Mouse (Mus musculus) layer of hippocampus, adult 2 months (tissue): ENCODE data around the gene Adamts17. TPM values are rescaled to one million over a fixed set of nuclear protein-coding genes. Genes with fewer than 3 reads are reported as not detected.

Source experiments
- DNase-seq, 2 experiments: peaks; one replicate each; pipeline ENCODE4 v3.0.0; 2022; ENCODE audit warnings: low spot score in 2 of 2
- H3K27ac ChIP-seq: fragments of 200-600 bp; 2 replicates; pipeline ENCODE4 v1.8.1; 2022
- H3K4me3 ChIP-seq: fragments of 200-600 bp; 2 replicates; pipeline ENCODE4 v1.8.1; 2022; ENCODE audit warnings: mild to moderate bottlenecking
- CTCF ChIP-seq: fragments of 200-600 bp; conservative IDR thresholded peaks from 2 replicates; pipeline ENCODE4 v1.8.1; 2022; ENCODE audit warnings: antibody characterized with exemption, mild to moderate bottlenecking, moderate library complexity
- total RNA-seq, 2 experiments: library from RNA; stranded (reverse); gene quantifications; 2 replicates each; pipeline ENCODE4 v1.2.3; 2021

Adamts17 gene
- total RNA-seq, 2 experiments from 2014 or later, result 27.3 to 32.7 TPM

DNA sequence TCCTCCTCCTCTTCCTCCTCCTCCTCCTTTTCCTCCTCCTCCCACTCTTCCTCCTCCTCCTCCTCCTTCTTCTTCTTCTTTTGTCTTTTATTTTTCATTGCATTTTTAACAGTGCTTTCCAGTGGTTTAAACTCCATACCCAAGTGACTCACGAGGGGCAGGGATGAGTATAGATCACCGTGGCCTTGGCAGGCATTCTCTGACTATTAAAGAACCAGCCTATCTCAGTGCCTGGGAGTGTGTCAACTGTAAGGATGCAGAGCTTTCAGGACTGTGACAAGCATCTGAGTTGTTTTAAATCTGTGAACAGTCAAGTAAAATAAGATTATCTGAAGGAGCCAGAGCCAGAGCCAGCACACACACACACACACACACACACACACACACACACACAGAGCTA, 130.7 kb downstream of the Adamts17 start:
- Histone ChIP-seq H3K4me3 (no peak overlapping the region), H3K27ac (no peak overlapping the region)
- TF ChIP-seq CTCF, result no peak
- DNase-seq, result no peak

DNA sequence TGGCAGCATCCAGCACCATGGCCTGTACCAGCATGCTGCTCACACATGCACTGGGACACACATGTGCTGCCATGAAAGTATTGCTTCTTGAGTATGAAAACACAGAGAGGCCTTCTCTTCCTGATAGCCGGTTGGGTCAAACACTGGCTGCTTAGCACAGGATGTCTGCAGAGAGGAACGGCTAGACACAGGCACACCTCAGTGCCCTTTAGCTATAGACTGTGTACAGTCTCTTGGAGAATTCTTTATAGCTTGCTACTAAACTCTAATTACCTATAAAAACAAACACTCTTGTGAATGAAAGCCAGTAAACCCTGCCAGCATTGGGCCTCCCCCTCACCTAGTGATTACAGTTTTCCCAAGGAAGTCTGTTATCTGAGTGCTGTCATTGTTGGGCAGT, 131.4 kb downstream of the Adamts17 start:
- Histone ChIP-seq H3K27ac (no peak overlapping the region), H3K4me3 (no peak overlapping the region)
- DNase-seq, result no peak
- no peak for TF ChIP-seq CTCF

DNA sequence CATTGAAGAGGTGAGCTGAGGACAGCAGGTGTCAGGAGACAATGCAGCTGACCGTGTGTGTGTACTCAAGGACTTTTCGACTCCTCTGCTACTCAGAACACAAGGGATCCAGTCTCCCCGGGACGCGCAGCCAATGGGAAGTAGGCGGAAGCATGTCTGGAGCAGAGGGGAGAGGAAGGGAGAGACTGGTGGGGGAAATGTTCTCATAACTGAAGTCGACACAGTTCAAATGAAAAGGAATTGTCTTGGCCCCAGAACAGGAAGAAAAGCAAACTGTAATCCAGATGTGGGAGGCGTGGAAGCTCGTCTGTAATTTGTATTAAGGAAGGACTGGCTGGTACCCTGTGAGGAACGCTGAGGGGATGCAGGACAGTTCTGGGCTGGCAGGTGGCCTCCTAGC, 135.3 kb downstream of the Adamts17 start:
- TF ChIP-seq CTCF, result no peak
- Histone ChIP-seq H3K4me3 (no peak overlapping the region), H3K27ac (no peak overlapping the region)
- DNase-seq, result no peak

DNA sequence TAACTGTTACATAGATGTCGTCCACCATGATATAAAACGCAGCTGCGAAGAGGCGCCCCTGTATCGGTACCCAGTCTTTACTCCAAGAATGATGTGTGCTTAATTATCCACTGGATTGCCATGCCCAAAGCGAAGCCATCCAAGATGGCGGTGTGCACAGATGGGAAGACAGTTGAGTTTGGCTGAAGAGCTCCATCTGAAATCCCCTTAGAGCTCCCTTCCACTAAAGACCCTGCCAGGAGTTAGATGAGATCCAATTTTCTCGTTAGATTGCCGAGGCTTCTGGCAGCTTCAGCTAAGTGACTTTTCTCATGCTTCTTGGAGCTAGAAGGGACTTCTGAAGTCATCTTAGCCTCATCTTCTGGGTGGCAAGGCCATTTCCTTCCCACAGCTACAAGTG, 136.8 kb downstream of the Adamts17 start:
- H3K4me3 ChIP-seq, result no peak overlapping the region
- no peak for TF ChIP-seq CTCF
- DNase-seq, result no peak
- no peak overlapping the region for H3K27ac ChIP-seq

DNA sequence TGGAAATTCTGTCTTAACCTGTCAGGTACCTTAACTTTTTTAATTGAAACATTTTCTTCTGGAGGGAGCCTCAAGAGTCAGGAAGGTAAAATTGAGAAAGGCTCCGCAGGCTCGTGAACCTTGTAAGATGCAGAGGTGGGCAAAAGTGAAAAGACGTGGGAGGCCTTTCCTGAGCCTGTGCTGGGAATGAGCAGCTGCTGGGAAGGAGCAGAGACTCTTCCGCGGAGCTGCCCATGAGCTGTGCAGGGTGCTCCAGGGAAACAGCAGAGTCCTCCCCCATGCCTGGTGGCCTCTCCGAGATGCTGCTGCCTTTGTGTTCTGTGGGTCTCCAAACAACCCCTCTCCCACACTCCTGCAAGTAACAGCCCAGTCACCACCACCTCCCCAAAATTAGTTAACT, 142.1 kb downstream of the Adamts17 start:
- no peak for DNase-seq
- Histone ChIP-seq H3K4me3 (no peak overlapping the region), H3K27ac (peak overlapping the region; percentile 46; the same call in 1 of the 2 replicates)
- TF ChIP-seq CTCF, result no peak

DNA sequence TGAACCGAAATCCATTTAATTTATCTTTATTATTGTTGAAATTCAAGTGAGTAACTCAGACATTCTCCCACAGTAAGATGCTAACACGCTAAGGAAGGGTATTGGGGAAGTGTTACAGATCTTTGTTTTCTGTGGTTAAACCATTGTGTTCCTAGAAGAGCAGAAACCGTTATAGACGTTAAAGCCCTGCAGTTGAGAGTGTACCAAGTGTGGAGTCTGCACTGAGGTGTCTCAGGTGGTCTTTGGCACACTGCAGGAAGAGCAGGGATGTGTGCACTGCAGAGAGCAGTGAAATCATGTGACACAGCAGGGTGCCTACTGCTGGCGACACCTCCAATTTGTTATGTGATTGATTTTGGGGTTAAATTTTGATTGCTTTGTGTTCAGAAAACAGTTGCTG, 142.5 kb downstream of the Adamts17 start:
- no peak overlapping the region for H3K4me3 ChIP-seq
- H3K27ac ChIP-seq, result peak overlapping the region; percentile 64; the same call in 1 of the 2 replicates
- TF ChIP-seq CTCF, result no peak
- no peak for DNase-seq

DNA sequence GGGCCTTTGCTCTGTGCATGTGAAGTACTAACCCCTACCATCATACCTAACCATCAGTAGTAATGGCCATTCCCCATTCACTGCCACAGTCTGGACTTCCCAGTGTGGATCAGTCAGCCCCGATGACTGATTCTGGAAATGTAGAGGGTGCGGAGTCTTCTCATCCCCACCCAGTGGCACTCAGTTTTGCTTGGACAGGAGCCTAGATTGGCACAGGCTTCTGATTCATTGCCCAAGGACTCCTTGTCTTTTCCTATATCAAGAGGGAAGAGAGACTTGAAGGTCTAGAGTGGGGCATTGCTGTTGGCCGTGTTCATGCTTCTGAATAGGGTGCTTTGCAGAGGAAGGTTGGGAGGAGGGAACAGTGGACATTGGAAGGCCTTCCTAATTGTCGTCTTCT, 148.1 kb downstream of the Adamts17 start:
- H3K4me3 ChIP-seq, result no peak overlapping the region
- TF ChIP-seq CTCF, result no peak
- peak overlapping the region; percentile 69; the same call in 1 of the 2 replicates for H3K27ac ChIP-seq
- DNase-seq, result no peak

DNA sequence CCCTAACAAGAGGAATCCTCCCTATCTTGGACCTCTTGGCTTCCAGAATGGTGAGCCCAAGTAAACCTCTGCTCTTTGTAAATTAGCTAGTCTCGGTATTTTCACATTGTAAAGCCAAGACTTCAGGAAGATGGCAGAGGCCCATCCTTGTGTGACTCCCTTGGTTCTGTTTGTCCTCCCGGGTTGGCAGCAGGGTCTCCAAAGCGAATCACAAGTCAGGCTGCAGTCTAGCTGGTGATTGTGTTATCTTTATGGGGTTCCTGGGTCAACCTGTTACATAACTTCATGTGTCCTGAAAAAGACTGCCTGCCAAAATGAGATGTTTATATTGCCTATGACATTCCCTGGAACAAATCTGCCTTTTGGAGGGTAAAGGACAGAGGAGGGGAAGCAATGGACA, 148.9 kb downstream of the Adamts17 start:
- Histone ChIP-seq H3K27ac (peak overlapping the region; percentile 69), H3K4me3 (no peak overlapping the region)
- no peak for DNase-seq
- TF ChIP-seq CTCF, result no peak

DNA sequence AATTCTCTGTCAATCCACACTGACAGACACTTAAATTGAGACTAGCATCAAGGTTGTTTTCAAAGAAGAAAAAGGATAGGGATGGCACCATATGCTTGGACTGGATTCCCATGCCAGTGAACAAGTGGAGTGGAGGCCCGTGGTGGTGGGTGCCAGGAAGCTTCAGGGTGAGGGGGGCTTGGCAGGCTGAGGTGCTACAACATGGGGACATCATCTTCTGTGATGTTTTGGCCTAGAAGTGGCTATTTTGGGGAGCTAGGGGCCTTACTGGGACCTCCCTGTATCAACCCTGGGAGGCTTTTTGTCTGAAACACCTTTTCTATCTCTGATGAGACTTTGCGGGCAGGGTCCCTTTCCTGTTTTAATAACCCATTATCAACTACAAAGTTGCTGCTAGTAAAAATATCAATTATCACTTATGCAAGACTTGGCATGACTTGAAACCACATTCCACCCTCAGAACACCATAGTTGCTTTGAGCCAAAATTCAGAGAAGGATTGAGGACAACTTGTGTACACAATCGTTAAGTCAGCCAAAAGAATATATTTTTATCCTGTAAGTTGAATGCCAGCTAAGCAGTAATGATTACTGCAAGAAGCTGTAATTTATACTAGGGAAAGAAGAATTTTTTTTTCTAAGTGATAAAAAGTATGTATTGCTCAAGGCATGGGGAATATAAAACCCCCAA, 150.0 kb downstream of the Adamts17 start:
- DNase-seq, result peak in 1 of 2 experiments; percentile 59
- Histone ChIP-seq H3K27ac (peak overlapping the region; percentile 69), H3K4me3 (no peak overlapping the region)
- TF ChIP-seq CTCF, result no peak

DNA sequence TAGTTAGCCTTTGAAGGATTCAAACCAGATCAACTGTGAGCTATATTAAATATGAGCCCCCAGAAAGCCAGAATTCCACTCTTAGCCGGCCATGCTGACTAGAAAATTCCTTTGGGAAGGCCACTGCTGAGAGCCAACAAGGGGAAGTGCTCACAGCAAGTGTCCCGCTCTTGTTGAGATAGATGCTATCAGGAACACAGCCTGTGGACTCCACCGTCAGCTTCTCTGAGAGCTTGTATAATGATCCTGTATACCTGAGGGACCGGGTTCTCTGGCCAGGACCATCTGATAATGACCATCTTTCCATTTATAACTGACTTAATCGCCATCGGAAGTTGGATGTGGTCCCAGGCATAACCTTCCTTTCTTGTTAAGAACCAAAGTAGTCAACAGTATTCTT, 159.3 kb downstream of the Adamts17 start:
- Histone ChIP-seq H3K4me3 (no peak overlapping the region), H3K27ac (peak overlapping the region; percentile 48)
- TF ChIP-seq CTCF, result no peak
- DNase-seq, result no peak

DNA sequence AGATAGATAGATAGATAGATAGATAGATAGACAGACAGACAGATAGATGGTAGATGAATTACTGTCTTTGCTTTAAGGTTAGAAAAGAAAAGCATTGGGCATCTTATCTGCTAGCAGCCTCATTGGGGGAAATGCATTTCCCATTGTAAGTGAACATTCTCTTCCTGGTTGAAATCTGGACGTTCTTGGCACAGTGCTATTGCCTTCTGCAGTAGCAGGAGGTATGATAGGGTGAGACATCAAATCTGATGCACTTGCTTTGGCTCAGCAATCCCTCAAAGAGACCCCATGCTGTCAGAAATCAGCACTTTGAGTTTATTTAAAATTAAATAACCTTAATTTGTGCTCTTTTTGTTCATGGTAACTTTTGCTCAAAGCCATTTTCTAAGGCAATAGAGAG, 164.1 kb downstream of the Adamts17 start:
- DNase-seq, result peak; percentile 65 to 70
- no peak for TF ChIP-seq CTCF
- Histone ChIP-seq H3K4me3 (no peak overlapping the region), H3K27ac (peak overlapping the region; percentile 84)

DNA sequence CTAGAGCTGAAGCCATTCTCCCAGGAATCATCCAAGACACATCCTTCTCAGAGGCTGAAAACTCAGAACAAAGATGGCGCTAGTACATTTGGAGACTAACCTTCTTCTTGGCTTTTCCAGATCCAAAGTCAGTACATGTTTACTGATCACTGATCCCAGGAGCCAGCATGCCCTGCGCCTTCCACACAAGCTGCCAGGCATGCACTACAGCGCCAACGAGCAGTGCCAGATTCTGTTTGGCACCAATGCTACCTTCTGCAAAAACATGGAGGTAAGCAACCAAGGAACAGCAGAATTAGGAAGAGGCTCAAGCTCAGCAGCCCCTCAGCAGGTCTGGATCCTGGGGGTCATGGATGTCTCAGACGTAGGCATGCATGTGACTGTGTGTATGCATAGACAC, 164.7 kb downstream of the Adamts17 start:
- no peak for TF ChIP-seq CTCF
- DNase-seq, result no peak
- Histone ChIP-seq H3K27ac (peak overlapping the region; percentile 84), H3K4me3 (no peak overlapping the region)

DNA sequence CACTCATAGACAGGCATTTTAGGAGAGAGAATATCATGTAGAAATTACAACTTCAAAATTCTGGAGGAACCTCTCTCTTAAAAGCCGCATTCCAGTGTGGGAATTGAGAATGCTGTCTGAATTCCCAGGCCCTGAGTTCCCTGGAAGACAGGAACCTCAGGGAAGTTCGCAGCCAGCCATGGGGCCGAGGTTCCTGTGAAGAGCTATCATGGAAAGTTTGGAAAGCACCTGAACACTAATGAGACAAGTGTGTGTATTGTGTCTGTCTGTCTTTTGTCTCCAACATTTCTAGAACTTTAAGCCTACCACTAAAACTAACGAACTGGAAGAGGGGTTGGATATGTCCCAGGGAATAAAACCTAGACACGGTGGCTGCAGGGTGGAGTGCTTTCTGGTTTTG, 170.3 kb downstream of the Adamts17 start:
- Histone ChIP-seq H3K27ac (peak overlapping the region; percentile 56; the same call in 1 of the 2 replicates), H3K4me3 (no peak overlapping the region)
- no peak for TF ChIP-seq CTCF
- DNase-seq, result no peak

DNA sequence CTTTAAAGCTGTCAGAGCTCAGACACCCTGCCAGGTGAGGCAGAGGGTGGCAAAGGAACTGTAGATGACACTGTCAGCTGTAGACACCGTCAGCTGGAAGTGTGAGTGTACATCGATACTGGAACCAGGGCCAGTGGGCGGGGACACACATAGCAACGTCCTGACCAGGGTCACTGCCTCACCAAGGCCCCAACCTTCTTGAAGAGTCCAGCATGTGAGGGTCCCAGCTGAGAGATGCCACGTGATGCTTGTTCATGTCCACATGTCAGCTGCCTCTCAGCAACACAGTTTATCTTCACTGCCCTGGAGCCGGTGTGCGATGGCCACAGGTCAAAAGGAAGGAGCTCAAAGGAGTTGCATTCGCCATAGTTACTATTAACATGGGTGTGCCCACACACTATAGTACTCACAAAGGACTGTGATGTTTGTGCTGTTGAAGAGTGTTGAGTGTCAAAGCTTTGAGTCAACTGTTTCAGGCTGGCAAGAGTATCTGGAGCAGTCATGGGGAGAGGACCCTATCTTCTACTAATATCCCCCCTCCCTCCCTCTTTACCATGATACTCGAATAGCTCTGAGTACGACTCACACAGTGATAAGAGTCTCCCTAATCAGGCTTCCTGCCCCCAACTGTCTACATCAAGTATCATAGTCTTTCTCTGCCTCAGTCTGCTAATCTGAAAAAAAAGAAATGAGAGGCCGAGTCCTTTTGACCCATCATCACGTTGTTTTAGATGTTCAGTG, 172.6 kb downstream of the Adamts17 start:
- TF ChIP-seq CTCF, result no peak
- Histone ChIP-seq H3K4me3 (no peak overlapping the region), H3K27ac (peak overlapping the region; percentile 20; the same call in 1 of the 2 replicates)
- DNase-seq, result no peak
